Mouse (Mus musculus) ES-E14 (cell line): ENCODE measurements at regions not wholly inside any gene's neighbourhood (a gene's known extent, or its start where the extent isn't known, plus 50 kb on each side); places are given as distances from the start of the nearest gene placed in this dataset.

Experiments used
- DNase-seq: peaks from one replicate; pipeline ENCODE4 v3.0.0-alpha.2; 2013; ENCODE audit warnings: low read depth, low spot score
- H3K27ac ChIP-seq: 2 replicates; pipeline ENCODE4 v1.5.1; 2012; ENCODE audit warnings: low read depth, mild to moderate bottlenecking, low read length, moderate library complexity, mixed read lengths; ENCODE audit not compliant: poor library complexity, insufficient read depth, severe bottlenecking
- H3K36me3 ChIP-seq: 2 replicates; pipeline ENCODE4 v1.6.1; 2012; ENCODE audit warnings: mild to moderate bottlenecking, low read length, moderate library complexity, mixed read lengths; ENCODE audit not compliant: control insufficient read depth, poor library complexity, insufficient read depth, severe bottlenecking
- H3K4me1 ChIP-seq, 2 experiments: fragments of 150-350 bp in 1 of 2; sonication (generic) in 1 of 2; 2 replicates each; pipeline ENCODE4 v1.6.1; 2012; ENCODE audit warnings: low read length in 2 of 2, mild to moderate bottlenecking in 1 of 2, mixed read lengths in 1 of 2; ENCODE audit not compliant: control insufficient read depth in 2 of 2, insufficient read depth in 2 of 2, poor library complexity in 1 of 2
- H3K4me3 ChIP-seq, 2 experiments: fragments of 150-350 bp in 1 of 2; sonication (generic) in 1 of 2; 2 replicates each; pipeline ENCODE4 v1.5.1; 2012; ENCODE audit warnings: low read length in 2 of 2, low read depth in 1 of 2, mild to moderate bottlenecking in 1 of 2, mixed read lengths in 1 of 2; ENCODE audit not compliant: insufficient read depth in 1 of 2, poor library complexity in 1 of 2, severe bottlenecking in 1 of 2
- H3K9ac ChIP-seq: 2 replicates; pipeline ENCODE4 v1.6.1; 2012; ENCODE audit warnings: low read depth, mild to moderate bottlenecking, low read length, mixed read lengths; ENCODE audit not compliant: poor library complexity, insufficient read depth, severe bottlenecking
- H3K9me3 ChIP-seq: fragments of 150-350 bp; sonication (generic); 2 replicates; pipeline ENCODE4 v1.6.1; 2012; ENCODE audit warnings: low read depth, mild to moderate bottlenecking, low read length; ENCODE audit not compliant: control insufficient read depth, insufficient read depth
- CHD2 ChIP-seq: IDR thresholded peaks from 2 replicates; pipeline ENCODE4 v1.6.1; 2014; ENCODE audit warnings: mild to moderate bottlenecking, low read depth, low read length, inconsistent platforms
- HCFC1 ChIP-seq: IDR thresholded peaks from 2 replicates; pipeline ENCODE4 v1.6.1; 2012; ENCODE audit warnings: low read length, inconsistent platforms, borderline replicate concordance; ENCODE audit not compliant: insufficient read depth
- MAFK ChIP-seq: IDR thresholded peaks from 2 replicates; pipeline ENCODE4 v1.6.1; 2014; ENCODE audit warnings: mild to moderate bottlenecking, low read depth, low read length, inconsistent platforms; ENCODE audit not compliant: insufficient read depth
- ZC3H11A ChIP-seq: IDR thresholded peaks from 2 replicates; pipeline ENCODE4 v1.6.1; 2012; ENCODE audit warnings: low read depth, mild to moderate bottlenecking, inconsistent platforms, low read length, borderline replicate concordance
- ZNF384 ChIP-seq: IDR thresholded peaks from 2 replicates; pipeline ENCODE4 v1.6.1; 2012; ENCODE audit warnings: low read depth, low read length, inconsistent platforms
- in situ Hi-C, 2 experiments: fragments of 600-800 bp; cut with MboI; formaldehyde crosslinking; loops; one replicate each; pipeline ENCODE4 v1.15.1; 2025; ENCODE audit warnings: low sequenced_read_pairs in 2 of 2, inconsistent platforms in 1 of 2; ENCODE audit not compliant: unreplicated experiment in 2 of 2

- Histone ChIP-seq H3K9me3 (no peaks in the 10 kb centered on the region), H3K27ac (no peak overlapping the region), H3K4me1 (no peaks in the 10 kb centered on the region), H3K4me3 (no peak overlapping the region), H3K9ac (no peak overlapping the region), H3K36me3 (no peaks in the 10 kb centered on the region)
- in situ Hi-C loops, result no loop called here
- TF ChIP-seq ZC3H11A (no peak), MAFK (no peak), CHD2 (no peak)
- no peak for DNase-seq
Measured at GRCm38 (mm10) chr4:107743646-107744045, 58.4 kb upstream of the Lrp8 start.

- Histone ChIP-seq H3K4me1 (peaks cover 0 to 3% of the 10 kb centered on the region in 2 experiments; a peak in 1 of 4 replicates), H3K27ac (no peak overlapping the region), H3K9ac (no peak overlapping the region), H3K4me3 (no peak overlapping the region), H3K36me3 (no peaks in the 10 kb centered on the region), H3K9me3 (no peaks in the 10 kb centered on the region)
- no peak for DNase-seq
- no peak for TF ChIP-seq CHD2
- no peak for TF ChIP-seq ZNF384
- TF ChIP-seq HCFC1, result no peak
- no peak for TF ChIP-seq ZC3H11A
- TF ChIP-seq MAFK, result no peak
- in situ Hi-C loops, result no loop called here
Measured at GRCm38 (mm10) chr4:107746366-107746765, 55.7 kb upstream of the Lrp8 start.

GRCm38 (mm10) chr4:107746923-107747431, 55.1 kb upstream of the Lrp8 start:
- Histone ChIP-seq H3K9me3 (no peaks in the 10 kb centered on the region), H3K4me3 (no peak overlapping the region), H3K36me3 (no peaks in the 10 kb centered on the region), H3K27ac (no peak overlapping the region), H3K4me1 (peaks cover 0 to 3% of the 10 kb centered on the region in 2 experiments; a peak in 1 of 4 replicates), H3K9ac (no peak overlapping the region)
- no peak for TF ChIP-seq ZNF384
- no peak for DNase-seq
- in situ Hi-C loops, result no loop called here

- no peak overlapping the region for H3K4me3 ChIP-seq
- in situ Hi-C loops, result no loop called here
- H3K9ac ChIP-seq, result no peak overlapping the region
- no peak for DNase-seq
- H3K27ac ChIP-seq, result no peak overlapping the region
- H3K9me3 ChIP-seq, result no peaks in the 10 kb centered on the region
- no peaks in the 10 kb centered on the region for H3K36me3 ChIP-seq
- peaks cover 0 to 3% of the 10 kb centered on the region in 2 experiments; a peak in 1 of 4 replicates for H3K4me1 ChIP-seq
- no peak for TF ChIP-seq ZNF384
- TF ChIP-seq HCFC1, result no peak
- no peak for TF ChIP-seq MAFK
- no peak for TF ChIP-seq ZC3H11A
- no peak for TF ChIP-seq CHD2
Measured at GRCm38 (mm10) chr4:107747454-107747853, 54.6 kb upstream of the Lrp8 start.

GRCm38 (mm10) chr4:107747907-107748628, 54.0 kb upstream of the Lrp8 start:
- no peaks in the 10 kb centered on the region for H3K9me3 ChIP-seq
- no peaks in the 10 kb centered on the region for H3K36me3 ChIP-seq
- in situ Hi-C loops, result no loop called here
- DNase-seq, result no peak
- TF ChIP-seq MAFK, result no peak
- TF ChIP-seq CHD2, result no peak
- TF ChIP-seq ZC3H11A, result no peak
- no peak for TF ChIP-seq ZNF384
- no peak for TF ChIP-seq HCFC1
- no peak overlapping the region for H3K27ac ChIP-seq
- no peak overlapping the region for H3K4me3 ChIP-seq
- H3K4me1 ChIP-seq, result peaks cover 0 to 3% of the 10 kb centered on the region in 2 experiments; a peak in 1 of 4 replicates
- no peak overlapping the region for H3K9ac ChIP-seq
